Mouse (Mus musculus) thymus, adult 2 months (tissue): Measurements from ENCODE around the gene F2rl1.

Experiments
- CTCF ChIP-seq: fragments of 200-500 bp; IDR thresholded peaks from 2 replicates; pipeline ENCODE4 v1.5.1; 2012; ENCODE audit warnings: mild to moderate bottlenecking, control low read depth, low read length, moderate library complexity, borderline replicate concordance; ENCODE audit not compliant: control insufficient read depth, poor library complexity, insufficient read depth; ENCODE audit errors: extremely low read depth
- POLR2A ChIP-seq: fragments of 200-500 bp; IDR thresholded peaks from 2 replicates; pipeline ENCODE4 v1.6.1; 2012; ENCODE audit warnings: mild to moderate bottlenecking, low read length, control low read depth, moderate library complexity; ENCODE audit not compliant: control insufficient read depth, poor library complexity, insufficient read depth; ENCODE audit errors: extremely low read depth

GRCm38 (mm10) chr13:95548291-95548789 is 23.3 kb upstream of the F2rl1 start:
- no peak for TF ChIP-seq POLR2A
- TF ChIP-seq CTCF: no peak
